Mouse (Mus musculus) heart, adult 9 months (tissue): ENCODE data around the gene Krt18.
"Not testable (repeated sequence)": the region's sequence is repeated elsewhere in the genome, so short reads cannot be mapped to it uniquely, and the experiment has no call there.

ENCODE experiments used
- DNase-seq, 2 experiments: peaks; one replicate each; pipeline ENCODE4 v3.0.0; 2022; ENCODE audit warnings: low spot score in 2 of 2

The Krt18 gene

GRCm38 (mm10) chr15:102028040-102028439 is at the start of gene Krt18:
Krt18 (plus strand) TSS chr15:102028180.
- no peak for DNase-seq

DNA sequence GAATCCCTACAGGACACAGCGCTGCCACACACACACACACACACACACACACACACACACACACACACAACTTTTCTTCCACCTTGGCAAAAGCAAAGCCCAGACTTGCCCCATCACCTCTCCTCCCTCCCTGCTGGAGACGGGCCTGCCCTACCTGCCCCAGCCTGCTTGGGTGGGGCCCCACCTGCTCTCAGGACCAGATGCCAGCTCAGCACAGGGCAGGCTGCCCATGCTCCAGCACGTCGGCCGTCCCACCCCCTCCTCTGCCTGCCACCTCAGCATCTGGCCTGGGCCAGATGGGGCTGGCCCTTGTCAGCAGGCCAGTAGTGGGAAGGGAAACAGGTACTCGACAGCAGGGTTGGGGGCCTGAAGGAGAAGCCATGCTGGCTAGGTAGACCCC is 47.1 kb upstream of the Krt18 start:
- DNase-seq = no peak

- no peak for DNase-seq
Observed at GRCm38 (mm10) chr15:101983315-101983948, 44.5 kb upstream of the Krt18 start.

GRCm38 (mm10) chr15:101983949-101984601 is 43.9 kb upstream of the Krt18 start:
- peak; percentile 94 to 95 for DNase-seq

DNA sequence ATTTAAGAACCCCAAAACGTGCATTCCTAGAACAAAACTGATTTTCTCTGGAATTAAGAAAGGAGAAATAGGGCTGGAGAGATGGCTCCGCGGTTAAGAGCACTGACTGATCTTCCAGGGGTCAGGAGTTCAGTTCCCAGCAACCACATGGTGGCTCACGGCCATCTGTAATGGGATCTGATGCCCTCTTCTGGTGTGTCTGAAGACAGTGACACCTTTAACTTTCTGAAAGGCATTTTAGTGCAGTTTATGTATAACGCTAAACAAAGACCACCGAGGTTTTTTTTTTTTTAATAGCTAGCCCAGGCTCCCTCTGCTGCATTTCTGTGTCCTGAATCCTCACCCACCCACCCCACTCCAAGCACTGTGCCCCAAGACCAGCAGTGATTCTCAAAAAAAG is 43.2 kb upstream of the Krt18 start:
- DNase-seq = no peak

DNA sequence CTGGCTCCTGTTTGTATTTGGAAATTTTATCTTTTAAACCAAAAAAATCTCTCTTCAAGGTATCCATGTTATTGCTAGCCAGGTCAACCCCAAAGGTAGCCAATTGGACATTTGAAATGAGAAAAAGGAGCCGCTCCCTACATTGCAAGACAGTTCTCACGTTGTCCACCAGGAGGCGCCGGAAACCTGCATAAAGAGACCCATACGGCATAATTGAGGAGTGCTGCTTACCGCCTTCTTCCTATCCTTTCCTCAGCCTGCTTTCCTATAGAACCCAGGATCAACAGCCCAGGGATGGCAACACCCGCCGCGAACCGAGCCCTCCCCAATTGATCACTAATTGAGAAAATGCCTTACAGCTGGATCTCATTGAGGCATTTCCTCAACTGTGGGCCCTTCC is 39.9 kb upstream of the Krt18 start:
- peak; percentile 68 to 84 for DNase-seq

DNA sequence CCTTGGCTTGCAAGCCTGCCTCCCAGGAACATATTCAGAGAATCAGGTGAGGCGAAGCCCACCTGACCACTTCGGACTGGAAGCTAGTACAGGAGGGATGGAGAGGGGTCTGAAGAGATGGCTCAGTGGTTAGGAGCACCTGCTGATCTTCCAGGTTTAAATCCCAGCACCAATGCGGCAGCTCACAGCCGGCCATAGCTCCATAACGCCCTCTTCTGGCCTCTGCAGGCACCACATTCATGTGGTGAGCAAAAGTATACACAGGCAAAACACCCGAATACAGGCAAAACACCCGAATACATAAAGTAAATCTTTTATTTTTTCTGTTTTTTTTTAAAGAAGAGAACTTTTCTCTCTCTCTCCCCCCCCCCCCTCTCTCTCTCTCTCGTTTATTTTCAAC is 39.3 kb upstream of the Krt18 start:
- no peak for DNase-seq

GRCm38 (mm10) chr15:101990946-101991345 is 37.0 kb upstream of the Krt18 start:
- no peak for DNase-seq

DNA sequence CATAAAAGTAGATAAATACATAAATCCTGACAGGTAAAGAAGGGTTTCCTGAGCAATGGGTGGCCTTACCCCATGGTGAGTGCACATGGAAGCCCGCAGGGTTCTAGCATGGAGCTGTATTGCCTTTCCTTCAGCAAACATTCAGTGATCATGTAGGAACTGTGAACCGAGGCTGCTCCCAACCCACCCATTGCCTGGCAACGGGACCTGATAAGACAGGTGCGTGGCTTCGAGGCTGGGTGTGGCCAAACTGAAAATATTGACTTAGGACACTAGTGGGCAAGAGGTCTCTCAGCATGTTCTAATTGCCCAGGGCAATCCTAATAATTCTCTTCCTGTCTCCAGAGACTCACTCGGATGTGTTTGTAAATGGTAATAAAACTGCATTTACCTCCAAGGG is 33.6 kb upstream of the Krt18 start:
- no peak for DNase-seq

DNA sequence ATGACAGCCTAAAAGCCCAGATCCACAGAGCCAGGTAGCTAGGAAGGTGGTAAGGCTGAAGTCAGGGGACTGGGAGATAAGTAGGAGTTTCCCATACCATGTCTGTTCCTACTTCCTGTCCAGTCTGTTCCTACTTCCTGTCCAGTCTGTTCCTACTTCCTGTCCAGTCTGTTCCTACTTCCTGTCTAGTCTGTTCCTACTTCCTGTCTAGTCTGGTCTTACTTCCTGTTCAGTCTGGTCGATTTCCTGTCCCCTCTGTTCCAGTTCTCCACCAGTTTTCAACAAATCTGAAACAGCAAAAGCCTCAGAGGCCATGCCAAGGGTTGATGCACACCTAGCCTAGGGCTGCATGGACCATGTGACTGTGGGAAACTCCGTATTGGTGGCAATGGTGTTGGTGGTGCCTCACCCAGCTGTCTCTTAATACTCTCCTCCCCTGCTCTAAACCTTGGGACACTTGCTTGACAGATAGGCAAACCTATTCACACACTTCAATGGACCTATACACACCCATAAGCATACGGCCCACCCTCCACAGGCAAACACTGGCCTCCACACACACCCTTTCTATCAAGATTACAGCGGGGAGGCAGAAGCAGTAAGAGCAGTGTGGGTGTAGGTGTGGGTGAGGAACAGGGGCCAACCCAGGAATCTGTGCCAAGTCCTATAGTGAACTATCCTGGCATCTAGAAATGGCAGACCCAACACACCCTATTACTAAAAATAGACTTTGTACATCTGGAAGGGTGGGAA is 32.3 kb upstream of the Krt18 start:
- no peak for DNase-seq

DNA sequence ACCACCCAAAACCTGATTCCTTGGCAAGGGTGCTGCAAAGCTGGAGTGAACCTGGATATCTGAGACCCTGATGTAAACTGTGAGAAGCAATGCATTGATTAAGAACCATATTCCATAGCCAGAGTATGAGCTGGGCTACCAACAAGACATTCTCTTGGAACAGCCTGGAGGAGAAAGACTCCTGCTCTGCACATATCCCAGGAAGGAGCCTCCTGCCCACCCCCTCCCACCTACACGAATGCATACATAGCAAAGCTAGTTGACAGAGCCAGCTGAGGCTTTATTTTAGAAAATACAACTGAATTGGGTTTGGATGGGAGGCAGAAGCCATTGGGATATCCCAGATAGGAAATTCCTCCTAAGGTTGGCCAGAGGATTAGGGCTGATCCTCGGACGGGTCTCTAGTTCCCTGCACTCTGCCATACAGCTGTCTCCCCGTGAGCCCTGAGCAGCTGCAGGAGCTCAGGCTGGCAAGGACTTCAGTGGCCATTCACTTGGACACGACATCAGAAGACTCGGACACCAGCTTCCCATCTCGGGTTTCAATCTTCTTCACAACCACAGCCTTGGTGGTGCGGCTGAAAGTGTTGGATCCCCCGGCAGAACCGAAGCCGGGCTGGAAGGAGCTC is 31.4 kb upstream of the Krt18 start:
- not testable (repeated sequence) for DNase-seq

- DNase-seq = no peak
Observed at GRCm38 (mm10) chr15:101999156-101999555, 28.8 kb upstream of the Krt18 start.

DNA sequence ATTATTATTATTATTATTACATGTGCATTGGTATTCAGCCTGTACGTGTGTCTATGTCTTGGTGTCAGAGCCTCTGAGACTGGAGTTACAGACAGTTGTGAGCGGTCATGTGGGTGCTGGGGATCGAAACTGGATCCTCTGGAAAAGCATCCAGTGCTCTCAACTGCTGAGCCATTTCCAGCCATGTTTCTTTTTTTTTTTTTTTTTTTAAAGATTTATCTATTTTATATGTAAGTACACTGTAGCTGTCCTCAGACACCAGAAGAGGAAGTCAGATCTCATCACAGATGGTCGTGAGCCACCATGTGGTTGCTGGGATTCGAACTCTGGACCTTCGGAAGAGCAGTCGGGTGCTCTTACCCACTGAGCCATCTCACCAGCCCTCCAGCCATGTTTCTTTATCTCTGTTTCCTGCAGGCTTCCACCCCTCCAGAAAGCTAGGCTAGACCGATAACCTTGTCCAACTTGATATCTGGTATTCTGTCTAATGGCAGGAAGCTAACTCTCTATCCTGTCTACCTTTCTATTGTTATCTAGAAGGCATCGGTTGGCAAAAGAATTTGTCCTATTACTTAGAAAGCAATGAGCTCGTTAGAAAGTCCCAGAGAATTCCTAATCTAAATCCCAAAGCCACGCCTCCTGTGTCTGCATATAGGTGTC is 28.2 kb upstream of the Krt18 start:
- no peak for DNase-seq

DNA sequence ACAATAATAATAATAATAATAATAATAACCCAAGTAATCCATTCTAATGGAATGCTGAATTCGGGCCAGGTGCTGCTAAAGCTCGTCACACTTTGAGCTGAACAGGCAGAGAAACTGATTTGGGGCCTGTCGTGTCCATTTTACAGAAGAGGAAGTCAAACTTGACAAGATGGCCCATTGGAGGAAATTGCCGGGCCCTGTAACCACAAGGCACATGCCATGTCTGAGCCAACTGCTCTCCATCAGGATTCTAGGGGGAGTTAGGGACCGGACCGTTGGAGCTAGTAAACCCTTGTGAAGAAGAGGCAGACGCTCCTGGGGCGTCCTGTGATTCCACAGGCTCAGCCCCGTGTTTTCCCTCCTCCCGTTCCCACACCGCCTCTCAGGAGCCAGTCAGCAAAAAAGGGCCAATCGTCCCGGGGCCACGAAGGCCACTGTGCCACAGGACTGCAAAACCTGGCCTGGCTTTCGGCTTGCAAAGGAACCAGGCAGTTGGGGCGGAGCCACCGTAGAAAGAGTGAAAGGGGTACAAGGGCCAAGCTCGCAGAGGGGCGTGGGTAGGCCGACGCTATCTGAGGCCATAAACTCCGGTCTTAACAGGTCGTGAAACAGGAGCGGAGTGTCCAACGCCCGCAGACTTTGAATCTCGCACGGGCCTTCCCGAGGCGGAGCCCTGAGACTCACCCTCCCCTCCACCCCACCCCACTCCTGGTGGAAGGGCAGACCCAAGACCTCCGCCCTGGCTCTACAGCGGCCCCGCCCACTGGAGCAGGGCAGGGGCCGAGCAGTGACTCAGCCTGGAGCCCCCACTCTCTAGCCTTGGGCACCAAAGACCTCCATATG is 25.1 kb upstream of the Krt18 start:
- DNase-seq = peak in 1 of 2 experiments; percentile 17

DNA sequence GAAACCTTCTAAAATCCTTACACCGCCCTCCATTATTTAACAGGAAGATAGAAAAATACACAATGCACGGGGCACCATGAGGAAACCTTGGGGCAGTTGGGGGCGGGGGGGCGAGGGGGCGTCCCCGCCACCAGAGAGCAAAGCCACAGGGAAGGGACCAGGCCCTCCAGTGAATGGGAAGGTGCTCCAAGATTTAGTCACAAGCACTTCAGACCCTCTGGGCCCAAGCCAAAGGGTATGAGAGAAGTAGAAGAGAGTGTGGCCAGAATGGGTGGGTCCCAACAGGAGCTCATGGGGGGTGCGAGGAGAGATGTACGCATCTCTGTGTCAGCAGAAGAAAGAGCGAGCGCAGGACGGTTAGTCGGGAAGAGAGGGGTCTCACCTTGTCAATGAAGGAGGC is 24.5 kb upstream of the Krt18 start:
- no peak for DNase-seq

- DNase-seq = no peak
Observed at GRCm38 (mm10) chr15:102004189-102004588, 23.8 kb upstream of the Krt18 start, which contains the start of gene Krt8. Krt8 (minus strand) TSS chr15:102004482.

GRCm38 (mm10) chr15:102005290-102005689 is 22.7 kb upstream of the Krt18 start:
- no peak for DNase-seq

- no peak for DNase-seq
Observed at GRCm38 (mm10) chr15:102006317-102006716, 21.7 kb upstream of the Krt18 start.

DNA sequence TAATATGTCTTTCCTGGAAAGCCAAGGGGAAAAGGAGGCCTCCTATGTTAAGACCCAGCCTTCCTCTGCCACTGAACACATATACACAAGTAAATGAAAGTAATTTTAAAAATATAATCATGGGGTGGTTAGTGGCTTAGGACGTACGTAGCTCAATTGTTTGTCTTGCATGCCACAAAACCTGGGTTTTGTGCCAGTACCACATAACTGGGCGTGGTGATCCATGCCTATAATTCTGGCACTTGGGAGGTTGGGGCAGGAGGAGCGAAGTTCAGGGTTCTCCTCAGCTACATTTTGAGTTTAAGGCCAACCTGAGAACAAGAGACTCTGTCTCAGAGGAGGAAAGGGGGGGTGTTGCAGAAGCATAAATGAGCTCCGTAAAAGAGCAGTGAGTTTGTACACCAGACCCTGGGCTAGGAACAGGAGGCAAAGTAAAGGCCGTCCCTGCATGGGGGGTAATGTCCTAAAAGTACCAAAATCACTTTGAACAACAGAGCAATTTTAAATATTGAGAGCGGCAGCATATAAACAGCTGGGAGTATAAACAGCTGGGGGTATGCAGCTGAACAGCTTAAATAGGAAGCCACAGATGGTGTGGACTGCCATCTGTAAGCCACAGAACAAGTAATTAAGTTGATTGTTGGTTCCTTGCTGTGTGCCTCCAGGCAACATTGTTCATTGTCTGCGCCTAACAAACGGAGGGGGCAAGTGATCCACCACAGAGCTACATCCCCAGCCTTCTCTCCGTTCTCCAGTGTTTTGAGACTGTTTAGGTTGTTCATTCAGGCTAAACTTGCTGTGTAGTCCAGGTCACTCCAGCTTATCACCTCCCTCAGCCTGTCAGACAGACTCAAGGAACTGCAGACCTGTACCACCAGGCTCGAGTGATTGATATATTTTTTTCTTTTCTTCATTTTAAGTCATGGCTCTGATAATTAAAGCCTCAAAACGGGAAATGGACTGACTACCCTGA is 20.6 kb upstream of the Krt18 start:
- DNase-seq = no peak
